Mouse (Mus musculus): Measurements from ENCODE around the gene Vwa1. TPM values are rescaled to one million over a fixed set of nuclear protein-coding genes. Genes with fewer than 3 reads are reported as not detected.
A peak's percentile ranks its signal among the peaks of the same experiment; 100 is the strongest.

Vwa1 gene
- polyA plus RNA-seq, 1 experiment from 2014 or later: 9.9 TPM

GRCm38 (mm10) chr4:155761356-155762099 is 13.0 kb downstream of the Vwa1 start:
- Histone ChIP-seq H3K36me3 (ENCODE audit: control insufficient read depth, insufficient read depth, low read length) (no peaks in the 10 kb centered on the region), H3K4me1 (ENCODE audit: control insufficient read depth, insufficient read depth, low read length) (peaks cover 17% of the 10 kb centered on the region), H3K9ac (ENCODE audit: low read length) (peak overlapping the region; percentile 78), H3K4me2 (peak overlapping the region; percentile 85), H3K4me3 (ENCODE audit: low read depth, low read length) (peak overlapping the region; percentile 85), H3K27ac (ENCODE audit: low read depth, low read length) (no peak overlapping the region), H3K9me3 (ENCODE audit: control insufficient read depth, low read length) (no peaks in the 10 kb centered on the region), H3K27me3 (ENCODE audit: control insufficient read depth, insufficient read depth, low read length) (no peaks in the 10 kb centered on the region)
- peak; percentile 82 for DNase-seq (ENCODE audit: low spot score, missing footprints)
- ATAC-seq (ENCODE audit: low FRiP score): peak; percentile 22; the same call in 1 of the 2 replicates
- 2% methylated on average over 28 of the region's 28 CpGs for WGBS

- Histone ChIP-seq H3K27me3 (ENCODE audit: control insufficient read depth, insufficient read depth, low read length) (no peaks in the 10 kb centered on the region), H3K9ac (ENCODE audit: low read length) (peak within 1 kb of the TSS; percentile 78), H3K27ac (ENCODE audit: low read depth, low read length) (no peak within 1 kb of the TSS), H3K4me2 (peak within 1 kb of the TSS; percentile 85), H3K9me3 (ENCODE audit: control insufficient read depth, low read length) (no peaks in the 10 kb centered on the region), H3K4me1 (ENCODE audit: control insufficient read depth, insufficient read depth, low read length) (peaks cover 17% of the 10 kb centered on the region), H3K36me3 (ENCODE audit: control insufficient read depth, insufficient read depth, low read length) (0 out of 2 replicates have a peak, but pooled peaks cover 4% of the 10 kb centered on the region), H3K4me3 (ENCODE audit: low read depth, low read length) (peak within 1 kb of the TSS; percentile 85)
- peak; percentile 100 for DNase-seq (ENCODE audit: low spot score, missing footprints)
- peak; percentile 96 for ATAC-seq (ENCODE audit: low FRiP score)
- WGBS: under 1% methylated on average over 68 of the region's 68 CpGs
Observed at GRCm38 (mm10) chr4:155760613-155761355, 13.7 kb downstream of the Vwa1 start, which contains the start of gene Atad3a. TSS of gene Atad3a (minus strand) at chr4:155761093.

GRCm38 (mm10) chr4:155759862-155760612 is 14.5 kb downstream of the Vwa1 start:
- Histone ChIP-seq H3K27me3 (ENCODE audit: control insufficient read depth, insufficient read depth, low read length) (no peaks in the 10 kb centered on the region), H3K4me3 (ENCODE audit: low read depth, low read length) (peak overlapping the region; percentile 85), H3K36me3 (ENCODE audit: control insufficient read depth, insufficient read depth, low read length) (0 out of 2 replicates have a peak, but pooled peaks cover 4% of the 10 kb centered on the region), H3K9ac (ENCODE audit: low read length) (peak overlapping the region; percentile 76), H3K4me1 (ENCODE audit: control insufficient read depth, insufficient read depth, low read length) (peaks cover 17% of the 10 kb centered on the region), H3K27ac (ENCODE audit: low read depth, low read length) (no peak overlapping the region), H3K4me2 (peak overlapping the region; percentile 85), H3K9me3 (ENCODE audit: control insufficient read depth, low read length) (no peaks in the 10 kb centered on the region)
- 3% methylated on average over 10 of the region's 10 CpGs for WGBS
- ATAC-seq (ENCODE audit: low FRiP score) (no peak), DNase-seq (ENCODE audit: low spot score, missing footprints) (no peak)

DNA sequence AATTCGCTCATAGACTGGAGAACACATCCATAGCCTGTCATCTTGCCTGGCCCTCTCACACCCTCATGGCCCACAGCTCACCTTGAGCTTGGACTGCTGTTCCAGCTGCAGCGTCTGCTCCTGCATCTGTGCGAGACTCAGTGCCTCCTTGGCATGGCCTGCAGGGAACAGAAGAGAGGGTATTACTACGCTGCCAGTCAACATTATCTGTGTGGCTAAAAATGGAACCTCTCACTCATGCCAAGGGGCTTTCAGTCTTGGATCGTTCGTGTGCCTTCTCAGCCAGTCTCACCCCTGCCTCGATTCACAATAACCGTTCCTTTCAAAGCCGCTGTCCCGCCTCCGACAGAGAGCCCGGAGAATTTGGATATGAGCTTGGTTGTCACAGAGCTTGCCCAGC is 17.5 kb downstream of the Vwa1 start:
- DNase-seq (ENCODE audit: low spot score, missing footprints) (no peak), ATAC-seq (ENCODE audit: low FRiP score) (no peak)
- Histone ChIP-seq H3K4me1 (ENCODE audit: control insufficient read depth, insufficient read depth, low read length) (peaks cover 16% of the 10 kb centered on the region), H3K4me2 (no peak overlapping the region), H3K4me3 (ENCODE audit: low read depth, low read length) (no peak overlapping the region), H3K36me3 (ENCODE audit: control insufficient read depth, insufficient read depth, low read length) (peaks cover 18% of the 10 kb centered on the region), H3K9ac (ENCODE audit: low read length) (no peak overlapping the region), H3K27ac (ENCODE audit: low read depth, low read length) (no peak overlapping the region), H3K27me3 (ENCODE audit: control insufficient read depth, insufficient read depth, low read length) (no peaks in the 10 kb centered on the region), H3K9me3 (ENCODE audit: control insufficient read depth, low read length) (no peaks in the 10 kb centered on the region)
- WGBS: 92% methylated on average over 12 of the region's 12 CpGs

DNA sequence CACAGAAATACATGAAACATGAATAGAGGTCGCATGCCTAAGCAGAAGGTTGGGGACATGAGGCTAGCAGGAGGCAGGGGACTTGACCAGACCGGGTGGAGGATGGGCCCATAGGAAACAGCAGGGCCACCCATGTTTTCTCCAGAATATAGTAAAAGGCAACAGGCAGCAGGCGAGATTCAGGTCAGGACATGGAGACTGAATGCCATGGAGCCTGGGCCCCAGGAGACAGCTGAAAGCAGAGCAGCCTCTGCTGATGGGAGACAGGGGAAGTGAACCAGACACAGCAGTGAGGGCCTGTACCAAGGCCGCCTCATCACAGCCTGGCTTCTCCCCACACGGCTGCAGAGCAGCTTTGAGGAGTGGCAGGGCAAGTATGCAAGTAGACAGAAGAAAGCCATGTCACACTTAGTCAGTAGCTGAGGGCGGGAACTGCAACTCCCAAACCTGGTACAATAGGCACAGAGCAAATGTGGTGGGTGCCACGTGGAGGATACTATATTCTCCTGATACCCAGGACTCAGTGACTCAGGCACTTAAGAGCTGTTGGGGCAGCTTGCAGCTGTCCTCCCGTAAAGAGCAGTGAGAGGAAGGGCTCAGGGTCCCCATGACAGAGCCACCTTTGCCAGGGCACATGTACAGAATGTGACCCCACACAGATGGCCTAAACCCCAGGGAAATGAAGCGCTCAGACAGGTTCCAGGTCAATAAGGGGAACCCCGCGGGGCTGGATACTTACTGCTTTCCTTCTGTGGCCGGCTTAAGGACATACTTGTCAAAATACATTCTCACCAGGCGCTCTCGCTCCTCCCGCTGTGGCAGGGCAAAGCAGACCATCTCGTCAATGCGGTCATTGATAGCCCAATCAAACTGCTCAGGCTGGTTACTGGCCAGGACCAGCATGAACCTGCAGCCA is 27.7 kb downstream of the Vwa1 start:
- Histone ChIP-seq H3K4me3 (ENCODE audit: low read depth, low read length) (no peak overlapping the region), H3K27ac (ENCODE audit: low read depth, low read length) (no peak overlapping the region), H3K27me3 (ENCODE audit: control insufficient read depth, insufficient read depth, low read length) (no peaks in the 10 kb centered on the region), H3K9ac (ENCODE audit: low read length) (no peak overlapping the region), H3K4me2 (no peak overlapping the region), H3K36me3 (ENCODE audit: control insufficient read depth, insufficient read depth, low read length) (peaks cover 36% of the 10 kb centered on the region), H3K4me1 (ENCODE audit: control insufficient read depth, insufficient read depth, low read length) (no peaks in the 10 kb centered on the region), H3K9me3 (ENCODE audit: control insufficient read depth, low read length) (no peaks in the 10 kb centered on the region)
- no peak for ATAC-seq (ENCODE audit: low FRiP score)
- WGBS: 85% methylated on average over 17 of the region's 17 CpGs
- DNase-seq (ENCODE audit: low spot score, missing footprints): peak; percentile 12

DNA sequence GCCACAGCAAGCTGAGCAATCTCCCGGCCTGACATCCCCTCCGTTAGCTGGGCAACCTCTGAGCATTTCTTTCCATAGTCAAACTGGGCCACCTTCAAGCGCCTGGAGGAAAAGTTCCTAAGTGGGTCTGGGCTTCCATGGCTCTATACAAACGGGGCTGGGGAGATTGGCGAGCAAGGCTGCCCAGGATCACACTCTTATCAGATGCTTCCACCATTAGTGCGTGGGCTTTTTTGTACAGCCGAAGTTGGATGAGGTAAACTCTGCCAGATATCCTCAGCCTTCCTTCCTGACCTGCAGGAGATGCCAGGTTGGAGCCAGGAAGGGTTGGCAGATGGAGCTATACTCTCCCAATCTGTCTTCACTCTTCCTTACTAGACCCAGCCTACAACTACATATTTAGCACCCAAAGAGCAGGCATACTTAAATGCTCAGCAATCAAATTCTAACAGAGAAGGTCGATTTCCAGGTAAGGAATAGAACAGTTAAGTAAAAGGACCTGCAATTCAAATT is 28.4 kb downstream of the Vwa1 start:
- 88% methylated on average over 8 of the region's 8 CpGs for WGBS

GRCm38 (mm10) chr4:155745136-155745535 is 29.4 kb downstream of the Vwa1 start:
- Histone ChIP-seq H3K9ac (ENCODE audit: low read length) (no peak overlapping the region), H3K27me3 (ENCODE audit: control insufficient read depth, insufficient read depth, low read length) (no peaks in the 10 kb centered on the region), H3K9me3 (ENCODE audit: control insufficient read depth, low read length) (no peaks in the 10 kb centered on the region), H3K4me1 (ENCODE audit: control insufficient read depth, insufficient read depth, low read length) (no peaks in the 10 kb centered on the region), H3K36me3 (ENCODE audit: control insufficient read depth, insufficient read depth, low read length) (peaks cover 29% of the 10 kb centered on the region), H3K4me2 (no peak overlapping the region), H3K27ac (ENCODE audit: low read depth, low read length) (no peak overlapping the region), H3K4me3 (ENCODE audit: low read depth, low read length) (no peak overlapping the region)
- ATAC-seq (ENCODE audit: low FRiP score) (no peak), DNase-seq (ENCODE audit: low spot score, missing footprints) (peak; percentile 70)
- WGBS: 93% methylated on average over 5 of the region's 5 CpGs

More for the DNA sequence above, 28.4 kb downstream of the Vwa1 start:
- DNase-seq (ENCODE audit: low spot score, missing footprints) (peak; percentile 26), ATAC-seq (ENCODE audit: low FRiP score) (no peak)
- H3K27me3 ChIP-seq (ENCODE audit: control insufficient read depth, insufficient read depth, low read length): no peaks in the 10 kb centered on the region
- no peaks in the 10 kb centered on the region for H3K9me3 ChIP-seq (ENCODE audit: control insufficient read depth, low read length)
- H3K36me3 ChIP-seq (ENCODE audit: control insufficient read depth, insufficient read depth, low read length): peaks cover 33% of the 10 kb centered on the region
- no peak overlapping the region for H3K4me3 ChIP-seq (ENCODE audit: low read depth, low read length)
- no peak overlapping the region for H3K27ac ChIP-seq (ENCODE audit: low read depth, low read length)
- no peaks in the 10 kb centered on the region for H3K4me1 ChIP-seq (ENCODE audit: control insufficient read depth, insufficient read depth, low read length)
- no peak overlapping the region for H3K4me2 ChIP-seq
- no peak overlapping the region for H3K9ac ChIP-seq (ENCODE audit: low read length)

DNA sequence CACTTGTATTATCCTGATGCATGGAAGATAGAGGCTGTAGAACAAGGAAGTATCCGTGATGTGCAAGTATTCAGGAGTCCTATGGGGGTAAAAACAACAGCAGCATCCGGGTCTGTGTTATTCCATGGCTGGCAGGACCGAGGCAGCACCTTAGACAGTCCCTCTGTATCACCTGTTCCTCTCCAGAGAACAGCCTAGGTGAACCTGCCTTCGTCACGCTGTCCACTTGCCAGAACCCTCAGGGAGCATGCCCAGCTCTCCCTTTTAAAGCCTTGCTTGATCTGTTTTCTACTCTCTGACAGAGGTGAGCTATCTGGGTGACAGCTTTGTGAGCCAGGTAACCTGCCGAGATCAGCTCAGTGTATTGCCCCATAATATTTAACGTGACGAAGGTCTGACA is 30.0 kb downstream of the Vwa1 start:
- Histone ChIP-seq H3K36me3 (ENCODE audit: control insufficient read depth, insufficient read depth, low read length) (peaks cover 27% of the 10 kb centered on the region), H3K4me2 (no peak overlapping the region), H3K4me3 (ENCODE audit: low read depth, low read length) (no peak overlapping the region), H3K4me1 (ENCODE audit: control insufficient read depth, insufficient read depth, low read length) (no peaks in the 10 kb centered on the region), H3K9me3 (ENCODE audit: control insufficient read depth, low read length) (no peaks in the 10 kb centered on the region), H3K27me3 (ENCODE audit: control insufficient read depth, insufficient read depth, low read length) (no peaks in the 10 kb centered on the region), H3K27ac (ENCODE audit: low read depth, low read length) (no peak overlapping the region), H3K9ac (ENCODE audit: low read length) (no peak overlapping the region)
- 92% methylated on average over 8 of the region's 8 CpGs for WGBS
- DNase-seq (ENCODE audit: low spot score, missing footprints) (no peak), ATAC-seq (ENCODE audit: low FRiP score) (no peak)

Data from midbrain, embryonic 11.5 days (tissue).